Mouse (Mus musculus) midbrain, embryonic 15.5 days (tissue): ENCODE data around the gene Atp1a1. TPM values are rescaled to one million over a fixed set of nuclear protein-coding genes. Genes with fewer than 3 reads are reported as not detected.

ENCODE experiments used
- ATAC-seq: fragments of 200-750 bp; cut with Nextera tagmentation; replicated peaks from 2 replicates; pipeline ENCODE4 v1.8.0; 2017; ENCODE audit warnings: moderate TSS enrichment
- H3K27ac ChIP-seq: fragments of 300-500 bp; sonication (generic); 2 replicates; pipeline ENCODE4 v1.5.1; 2015; ENCODE audit warnings: mild to moderate bottlenecking, inconsistent platforms
- H3K27me3 ChIP-seq: fragments of 300-500 bp; sonication (generic); replicated peaks from 2 replicates; pipeline ENCODE4 v1.6.1; 2015; ENCODE audit warnings: inconsistent platforms
- H3K36me3 ChIP-seq: fragments of 300-500 bp; sonication (generic); replicated peaks from 2 replicates; pipeline ENCODE4 v1.6.1; 2015; ENCODE audit warnings: inconsistent platforms
- H3K4me1 ChIP-seq: fragments of 300-500 bp; sonication (generic); 2 replicates; pipeline ENCODE4 v1.6.1; 2015; ENCODE audit warnings: inconsistent platforms
- H3K4me2 ChIP-seq: fragments of 300-500 bp; sonication (generic); 2 replicates; pipeline ENCODE4 v1.6.1; 2015; ENCODE audit warnings: inconsistent platforms, mild to moderate bottlenecking, moderate library complexity
- H3K4me3 ChIP-seq: fragments of 300-500 bp; sonication (generic); 2 replicates; pipeline ENCODE4 v1.5.1; 2015; ENCODE audit warnings: mild to moderate bottlenecking, inconsistent platforms
- H3K9ac ChIP-seq: fragments of 300-500 bp; sonication (generic); 2 replicates; pipeline ENCODE4 v1.6.1; 2015; ENCODE audit warnings: mild to moderate bottlenecking, inconsistent platforms
- H3K9me3 ChIP-seq: fragments of 300-500 bp; sonication (generic); 2 replicates; pipeline ENCODE4 v1.6.1; 2016; ENCODE audit warnings: inconsistent platforms
- WGBS: fragments of 180-500 bp; shearing (Covaris S2); methylation state at CpG from one replicate; pipeline ENCODE4 v1.1.7; 2015; ENCODE audit warnings: mixed read lengths; 5-methylcytosine and 5-hydroxymethylcytosine counted together
- polyA plus RNA-seq: library from polyadenylated mRNA; unstranded; fragments of >200 nt; fragmentation: Nextera tagmentation; extraction: Ambion mirVana; gene quantifications from 2 replicates; pipeline ENCODE4 v1.2.1, GENCODE M21; 2015

Gene Atp1a1
- polyA plus RNA-seq, 1 experiment from 2014 or later: 57.1 TPM

DNA sequence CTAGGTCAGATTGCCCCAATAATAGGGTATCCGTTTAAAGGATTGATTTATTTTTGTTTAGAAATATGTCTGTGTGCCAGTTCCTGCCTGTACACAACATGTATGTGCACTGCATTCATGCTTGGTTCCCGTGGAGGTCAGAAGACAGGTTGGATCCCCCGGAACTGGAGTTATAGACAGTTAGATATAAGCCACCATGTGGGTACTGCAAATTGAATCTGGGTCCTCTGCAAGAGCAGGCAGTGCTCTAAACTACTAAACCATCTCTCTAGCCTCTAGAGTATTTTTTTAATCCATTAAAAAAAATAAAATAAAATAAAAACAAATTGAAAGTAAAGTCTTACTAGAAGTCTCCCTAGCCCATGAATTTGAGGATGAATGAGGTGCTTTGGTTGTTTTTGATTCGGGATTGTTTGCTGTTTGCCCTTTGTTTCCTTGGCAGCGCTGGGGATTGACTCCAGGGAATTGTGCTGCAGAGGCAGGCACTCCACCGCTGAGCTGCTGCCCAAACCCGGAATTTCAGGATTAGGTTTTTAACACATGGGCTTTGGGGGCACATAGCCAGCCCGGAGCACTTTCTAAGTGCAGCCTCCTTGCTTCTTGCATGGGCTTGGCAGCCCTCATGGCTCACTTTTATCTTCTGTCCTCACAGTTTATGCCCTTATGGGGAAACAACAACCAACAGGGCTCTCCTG is 75.4 kb downstream of the Atp1a1 start:
- ATAC-seq: no peak
- no peaks in the 10 kb centered on the region for H3K36me3 ChIP-seq
- no peak overlapping the region for H3K9ac ChIP-seq
- peaks cover 25% of the 10 kb centered on the region for H3K4me1 ChIP-seq
- H3K4me3 ChIP-seq: no peak overlapping the region
- WGBS: 20% methylated on average over 8 of the region's 8 CpGs
- no peaks in the 10 kb centered on the region for H3K27me3 ChIP-seq
- H3K27ac ChIP-seq: 0 out of 2 replicates have a peak overlapping the region, but pooled peaks have one; percentile 10
- no peak overlapping the region for H3K4me2 ChIP-seq
- H3K9me3 ChIP-seq: no peaks in the 10 kb centered on the region

DNA sequence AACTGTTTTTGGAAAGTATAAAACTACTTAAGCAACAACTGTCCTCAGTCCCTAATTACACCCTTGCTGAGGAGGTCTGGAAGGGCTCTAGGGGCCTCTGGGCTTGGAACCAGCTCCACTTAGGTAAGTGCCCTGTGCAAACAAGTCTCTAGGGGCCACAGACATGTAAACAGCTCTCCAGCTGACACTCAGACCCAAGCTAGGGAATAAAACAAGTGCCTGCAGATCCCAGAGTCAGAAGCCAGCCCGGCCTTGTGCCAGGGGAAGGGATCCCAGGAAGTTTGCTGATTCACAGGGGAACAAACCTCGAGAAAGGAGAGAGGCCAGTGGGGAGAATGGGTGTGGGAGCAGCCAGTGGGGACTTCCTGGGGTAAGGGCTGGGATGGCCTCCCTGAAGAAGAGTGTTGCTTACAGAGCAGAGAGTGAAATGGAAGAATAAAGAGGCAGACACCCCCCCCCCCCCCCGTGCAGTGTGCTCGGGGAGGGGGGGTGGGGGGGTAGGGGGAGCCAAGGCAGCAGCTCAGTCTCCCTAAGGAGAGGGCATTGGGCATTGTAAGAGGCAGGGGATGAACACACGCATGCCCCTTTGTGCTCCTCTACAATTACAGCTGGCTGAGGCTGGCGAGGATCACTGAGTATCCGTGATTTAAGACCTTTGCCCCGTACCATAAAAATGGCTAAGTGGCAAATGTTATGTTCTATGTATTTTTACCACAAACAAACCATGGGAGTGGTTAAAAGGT is 76.2 kb downstream of the Atp1a1 start:
- H3K27ac ChIP-seq: no peak overlapping the region
- H3K36me3 ChIP-seq: no peaks in the 10 kb centered on the region
- no peak overlapping the region for H3K4me2 ChIP-seq
- no peaks in the 10 kb centered on the region for H3K27me3 ChIP-seq
- no peak overlapping the region for H3K4me3 ChIP-seq
- H3K9me3 ChIP-seq: no peaks in the 10 kb centered on the region
- no peak overlapping the region for H3K9ac ChIP-seq
- peak; percentile 31 for ATAC-seq
- H3K4me1 ChIP-seq: peaks cover 28% of the 10 kb centered on the region
- 21% methylated on average over 6 of the region's 8 CpGs for WGBS

DNA sequence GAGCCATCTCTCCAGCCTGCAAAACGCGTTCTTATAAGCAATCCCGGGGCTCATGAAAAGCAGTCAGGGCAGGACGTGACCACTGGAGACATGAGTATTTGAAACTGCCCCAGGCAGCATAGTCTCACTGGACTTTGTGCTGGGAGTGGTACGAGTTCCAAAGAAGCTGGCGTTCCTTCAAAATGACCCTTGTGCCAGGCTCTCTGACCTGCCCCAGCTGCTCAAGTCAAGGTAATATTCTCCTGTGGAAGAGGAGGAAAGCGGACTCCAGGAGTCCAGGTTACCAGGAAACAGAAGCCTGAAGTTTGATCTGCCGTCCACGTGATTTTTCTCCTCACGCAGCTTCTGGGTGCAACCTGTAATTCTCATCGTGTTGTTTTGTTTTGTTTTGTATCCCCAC is 77.9 kb downstream of the Atp1a1 start:
- H3K27me3 ChIP-seq: no peaks in the 10 kb centered on the region
- no peak overlapping the region for H3K9ac ChIP-seq
- no peak overlapping the region for H3K4me3 ChIP-seq
- 78% methylated on average over 11 of the region's 11 CpGs for WGBS
- no peak overlapping the region for H3K4me2 ChIP-seq
- no peaks in the 10 kb centered on the region for H3K9me3 ChIP-seq
- H3K4me1 ChIP-seq: peaks cover 42% of the 10 kb centered on the region
- no peak overlapping the region for H3K27ac ChIP-seq
- H3K36me3 ChIP-seq: no peaks in the 10 kb centered on the region
- ATAC-seq: no peak

Other genes starting within 250 kb of the Atp1a1 start
- 99.0 and 104 TPM in 2 replicates for gene Igsf3, start 227.6 kb downstream of the Atp1a1 start, polyA plus RNA-seq
- 0.14 and 0.21 TPM in 2 replicates for gene Mab21l3, start 244.3 kb upstream of the Atp1a1 start, polyA plus RNA-seq